Mouse (Mus musculus) pancreas, adult 10 weeks (tissue): ENCODE results near the gene Slc48a1. TPM values are rescaled to one million over a fixed set of nuclear protein-coding genes. Genes with fewer than 3 reads are reported as not detected.

Source experiments
- polyA plus RNA-seq: library from polyadenylated mRNA; stranded (reverse); fragments of 350-450 nt; fragmentation: Illumina TruSeq; extraction: RNeasy Lipid Tissue Mini Kit (QIAGEN cat#74804); gene quantifications from one replicate; pipeline ENCODE4 v1.2.3, GENCODE M21; 2015; ENCODE audit warnings: low read depth, low replicate concordance; ENCODE audit not compliant: insufficient read depth

Gene Slc48a1
- polyA plus RNA-seq: 23.5 TPM

GRCm38 (mm10) chr15:97778311-97779098, at the start of gene Slc48a1:
Gene Slc48a1, plus strand, starts transcription at chr15:97778520.

GRCm38 (mm10) chr15:97731111-97731510, 47.2 kb upstream of the Slc48a1 start, which contains the start of gene Endou:
Gene Endou, minus strand, starts transcription at chr15:97731339.

GRCm38 (mm10) chr15:97767280-97768186, 10.8 kb upstream of the Slc48a1 start, which contains the start of gene Rapgef3:
Gene Rapgef3, minus strand, starts transcription at chr15:97767972.

Other genes starting within 250 kb of the Slc48a1 start
- 2.3 TPM for gene Rpap3, start 72.7 kb upstream of the Slc48a1 start, polyA plus RNA-seq
- 1.1 TPM for gene Endou, start 47.2 kb upstream of the Slc48a1 start, polyA plus RNA-seq
- gene Rapgef3, start 10.5 kb upstream of the Slc48a1 start, polyA plus RNA-seq: 15.4 TPM
- gene Hdac7, start 66.0 kb downstream of the Slc48a1 start, polyA plus RNA-seq: 22.3 TPM
- 5.1 TPM for gene Vdr, start 132.1 kb downstream of the Slc48a1 start, polyA plus RNA-seq
- 13.9 TPM for gene Tmem106c, start 185.7 kb downstream of the Slc48a1 start, polyA plus RNA-seq
- not detected for gene Col2a1, start 226.2 kb downstream of the Slc48a1 start, polyA plus RNA-seq